12 mouse cellular contexts compared by ENCODE assay signal in genomic region chr12:12317606-12318005, GRCm38 (mm10). TPM values are rescaled to one million over a fixed set of nuclear protein-coding genes. Genes with fewer than 3 reads are reported as not detected.
DNase-seq lines count a peak whose midpoint lies in the region; ATAC-seq lines count a peak whose summit lies in the region.
"Had no signal": no experiment of that assay in that cellular context is flagged by ENCODE, and none has a peak within 500 bp of the region (broad histone marks: within the 10 kb centered on the region; RNA-seq: fewer than 3 reads in every experiment).

No protein-coding gene starts in this region.

- no peak overlapping the region for H3K4me3 ChIP-seq in hindbrain, embryonic 15.5 days
- H3K4me3 ChIP-seq in hindbrain, embryonic 14.5 days (replicated peaks; ENCODE audit: low read length) = no peak overlapping the region
- H3K4me3 ChIP-seq in neural tube, embryonic 13.5 days = no peak overlapping the region
- H3K4me3 ChIP-seq in forebrain, embryonic 14.5 days (ENCODE audit: low read depth, low read length) = no peak overlapping the region
- H3K4me3 ChIP-seq in midbrain, embryonic 15.5 days = no peak overlapping the region
- H3K4me3 ChIP-seq: liver, embryonic 12.5 days had no signal

- H3K27me3 ChIP-seq in hindbrain, embryonic 15.5 days = no peaks in the 10 kb centered on the region
- H3K27me3 ChIP-seq in hindbrain, embryonic 14.5 days (ENCODE audit: control insufficient read depth, insufficient read depth, low read length) = no peaks in the 10 kb centered on the region
- H3K27me3 ChIP-seq in neural tube, embryonic 13.5 days = no peaks in the 10 kb centered on the region
- H3K27me3 ChIP-seq in forebrain, embryonic 14.5 days (replicated peaks; ENCODE audit: control insufficient read depth, insufficient read depth, low read length) = no peaks in the 10 kb centered on the region
- H3K27me3 ChIP-seq in midbrain, embryonic 15.5 days (replicated peaks) = no peaks in the 10 kb centered on the region
- H3K27me3 ChIP-seq: CH12.LX; liver, embryonic 12.5 days had no signal

- no peaks in the 10 kb centered on the region for H3K9me3 ChIP-seq in hindbrain, embryonic 15.5 days
- no peaks in the 10 kb centered on the region for H3K9me3 ChIP-seq in hindbrain, embryonic 14.5 days (ENCODE audit: control insufficient read depth, low read length)
- H3K9me3 ChIP-seq in neural tube, embryonic 13.5 days = no peaks in the 10 kb centered on the region
- no peaks in the 10 kb centered on the region for H3K9me3 ChIP-seq in forebrain, embryonic 14.5 days (replicated peaks; ENCODE audit: control insufficient read depth, low read length)
- H3K9me3 ChIP-seq in midbrain, embryonic 15.5 days = no peaks in the 10 kb centered on the region
- H3K9me3 ChIP-seq: liver, embryonic 12.5 days had no signal

- H3K36me3 ChIP-seq in hindbrain, embryonic 15.5 days = no peaks in the 10 kb centered on the region
- H3K36me3 ChIP-seq in hindbrain, embryonic 14.5 days (replicated peaks; ENCODE audit: control insufficient read depth, insufficient read depth) = no peaks in the 10 kb centered on the region
- 0 out of 2 replicates have a peak, but pooled peaks cover 4% of the 10 kb centered on the region for H3K36me3 ChIP-seq in neural tube, embryonic 13.5 days
- H3K36me3 ChIP-seq in forebrain, embryonic 14.5 days (ENCODE audit: control insufficient read depth, insufficient read depth, low read length) = no peaks in the 10 kb centered on the region
- no peaks in the 10 kb centered on the region for H3K36me3 ChIP-seq in midbrain, embryonic 15.5 days (replicated peaks)
- H3K36me3 ChIP-seq: liver, embryonic 12.5 days had no signal

- no peak overlapping the region for H3K4me2 ChIP-seq in hindbrain, embryonic 15.5 days
- no peak overlapping the region for H3K4me2 ChIP-seq in hindbrain, embryonic 14.5 days (replicated peaks)
- no peak overlapping the region for H3K4me2 ChIP-seq in neural tube, embryonic 13.5 days
- H3K4me2 ChIP-seq in forebrain, embryonic 14.5 days (ENCODE audit: low read length) = no peak overlapping the region
- H3K4me2 ChIP-seq in midbrain, embryonic 15.5 days = no peak overlapping the region
- H3K4me2 ChIP-seq: liver, embryonic 12.5 days had no signal

- peak overlapping the region; percentile 37 for H3K27ac ChIP-seq in hindbrain, embryonic 15.5 days (replicated peaks)
- H3K27ac ChIP-seq in hindbrain, embryonic 14.5 days = no peak overlapping the region
- peak overlapping the region; percentile 47 for H3K27ac ChIP-seq in neural tube, embryonic 13.5 days (replicated peaks)
- peak overlapping the region; percentile 48 for H3K27ac ChIP-seq in forebrain, embryonic 14.5 days (ENCODE audit: low read depth, low read length)
- H3K27ac ChIP-seq in midbrain, embryonic 15.5 days = 0 out of 2 replicates have a peak overlapping the region, but pooled peaks have one; percentile 50
- H3K27ac ChIP-seq: liver, embryonic 12.5 days had no signal

- peaks cover 36% of the 10 kb centered on the region for H3K4me1 ChIP-seq in hindbrain, embryonic 15.5 days (replicated peaks)
- peaks cover 15% of the 10 kb centered on the region; the same call in 1 of the 2 replicates for H3K4me1 ChIP-seq in hindbrain, embryonic 14.5 days (replicated peaks; ENCODE audit: control insufficient read depth, insufficient read depth, low read length)
- H3K4me1 ChIP-seq in neural tube, embryonic 13.5 days (replicated peaks) = peaks cover 37% of the 10 kb centered on the region
- peaks cover 6% of the 10 kb centered on the region; the same call in 1 of the 2 replicates for H3K4me1 ChIP-seq in forebrain, embryonic 14.5 days (ENCODE audit: control insufficient read depth, insufficient read depth, low read length)
- H3K4me1 ChIP-seq in midbrain, embryonic 15.5 days = peaks cover 31% of the 10 kb centered on the region
- H3K4me1 ChIP-seq: liver, embryonic 12.5 days had no signal

- no peak for DNase-seq in hindbrain, embryonic 14.5 days (ENCODE audit: low spot score)
- no peak for DNase-seq in neural tube, embryonic 10.5 days (ENCODE audit: extremely low spot score, low spot score)
- no peak for DNase-seq in forebrain, embryonic 14.5 days (ENCODE audit: low spot score)
- no peak for DNase-seq in urinary bladder, adult 2 months (ENCODE audit: low spot score)
- no peak for DNase-seq in left cerebral cortex, adult 11 months (ENCODE audit: low spot score)
- DNase-seq: cerebellum, adult 11 months; thymus, postnatal 4 days had no signal

- H3K9ac ChIP-seq in hindbrain, embryonic 15.5 days = no peak overlapping the region; the same call in 1 of the 2 replicates
- H3K9ac ChIP-seq in hindbrain, embryonic 14.5 days = no peak overlapping the region
- H3K9ac ChIP-seq in neural tube, embryonic 13.5 days = no peak overlapping the region
- H3K9ac ChIP-seq in forebrain, embryonic 14.5 days (ENCODE audit: low read length) = no peak overlapping the region
- no peak overlapping the region for H3K9ac ChIP-seq in midbrain, embryonic 15.5 days
- H3K9ac ChIP-seq: liver, embryonic 12.5 days had no signal

- ATAC-seq in hindbrain, embryonic 15.5 days (ENCODE audit: low FRiP score, low read depth) = no peak
- ATAC-seq in hindbrain, embryonic 14.5 days (ENCODE audit: low FRiP score) = no peak
- no peak for ATAC-seq in neural tube, embryonic 13.5 days (ENCODE audit: low read depth)
- ATAC-seq in forebrain, embryonic 14.5 days = no peak
- no peak for ATAC-seq in midbrain, embryonic 15.5 days (replicated peaks)
- ATAC-seq: liver, embryonic 12.5 days had no signal

- 72% methylated on average over 7 of the region's 7 CpGs for WGBS in hindbrain, embryonic 15.5 days
- 71% methylated on average over 7 of the region's 7 CpGs for WGBS in hindbrain, embryonic 14.5 days
- 78% methylated on average over 7 of the region's 7 CpGs for WGBS in neural tube, embryonic 13.5 days
- 70% methylated on average over 7 of the region's 7 CpGs for WGBS in forebrain, embryonic 14.5 days
- WGBS in midbrain, embryonic 15.5 days = 68% methylated on average over 7 of the region's 7 CpGs

RNA-seq across cellular contexts. Expression of gene Fam49a, which starts 55.7 kb away (rescaled TPM):
- 47.0 and 57.8 TPM in 2 replicates for polyA plus RNA-seq in hindbrain, embryonic 15.5 days (2015; fragmentation: Nextera tagmentation; extraction: Ambion mirVana)
- 66.3 and 80.7 TPM in 2 replicates for polyA plus RNA-seq in hindbrain, embryonic 14.5 days (2014; fragmentation: Nextera tagmentation; extraction: Ambion mirVana)
- 34.1 and 42.6 TPM in 2 replicates for polyA plus RNA-seq in neural tube, embryonic 13.5 days (2015; fragmentation: Nextera tagmentation; extraction: Ambion mirVana)
- 131 and 182 TPM in 2 replicates for polyA plus RNA-seq in forebrain, embryonic 14.5 days (2014; fragmentation: Nextera tagmentation; extraction: Ambion mirVana)
- polyA plus RNA-seq in midbrain, embryonic 15.5 days (2015; fragmentation: Nextera tagmentation; extraction: Ambion mirVana) = 46.4 and 48.4 TPM in 2 replicates
- polyA plus RNA-seq in urinary bladder, adult 2 months (2012; rRNA removed) = 12.3 and 18.9 TPM in 2 replicates
